ENCODE assay signal across 8 mouse cellular contexts in genomic region chr14:29722386-29723221, GRCm38 (mm10). TPM values are rescaled to one million over a fixed set of nuclear protein-coding genes. Genes with fewer than 3 reads are reported as not detected.
DNase-seq lines count a peak whose midpoint lies in the region; ATAC-seq and TF ChIP-seq lines count a peak whose summit lies in the region.

No protein-coding gene starts in this region.

- peaks cover 35% of the 10 kb centered on the region for H3K27me3 ChIP-seq in embryonic facial prominence, embryonic 11.5 days (ENCODE audit: control insufficient read depth, insufficient read depth, low read length)
- H3K27me3 ChIP-seq in hindbrain, embryonic 10.5 days (ENCODE audit: insufficient read depth, poor library complexity, severe bottlenecking): peaks cover 96% of the 10 kb centered on the region
- H3K27me3 ChIP-seq in limb, embryonic 12.5 days: peaks cover 87% of the 10 kb centered on the region
- H3K27me3 ChIP-seq in neural tube, embryonic 15.5 days (replicated peaks): peaks cover 28% of the 10 kb centered on the region

- peak; percentile 67 for ATAC-seq in embryonic facial prominence, embryonic 11.5 days (replicated peaks; ENCODE audit: insufficient number of reproducible peaks, low FRiP score, low TSS enrichment, low read depth)
- ATAC-seq in limb, embryonic 12.5 days (ENCODE audit: insufficient number of reproducible peaks, insufficient read depth, low FRiP score, low TSS enrichment, low read depth): peak; percentile 66
- ATAC-seq in neural tube, embryonic 15.5 days (ENCODE audit: low FRiP score): peak; percentile 58

- peak overlapping the region; percentile 74 for H3K9ac ChIP-seq in embryonic facial prominence, embryonic 11.5 days (replicated peaks; ENCODE audit: low read length)
- H3K9ac ChIP-seq in limb, embryonic 12.5 days (replicated peaks): peak overlapping the region; percentile 72
- H3K9ac ChIP-seq in neural tube, embryonic 15.5 days (replicated peaks): peak overlapping the region; percentile 61

- H3K9me3 ChIP-seq in embryonic facial prominence, embryonic 11.5 days (replicated peaks; ENCODE audit: control insufficient read depth, low read length): no peaks in the 10 kb centered on the region
- no peaks in the 10 kb centered on the region for H3K9me3 ChIP-seq in hindbrain, embryonic 10.5 days
- no peaks in the 10 kb centered on the region for H3K9me3 ChIP-seq in limb, embryonic 12.5 days
- H3K9me3 ChIP-seq in neural tube, embryonic 15.5 days (replicated peaks): no peaks in the 10 kb centered on the region

- peak overlapping the region; percentile 99 for H3K4me2 ChIP-seq in embryonic facial prominence, embryonic 11.5 days (ENCODE audit: low read depth, low read length)
- H3K4me2 ChIP-seq in limb, embryonic 12.5 days: peak overlapping the region; percentile 98
- peak overlapping the region; percentile 91 for H3K4me2 ChIP-seq in neural tube, embryonic 15.5 days

- no peak for TF ChIP-seq CTCF in gastrocnemius, adult 2 months (IDR thresholded peaks at IDR 0.05)

- H3K36me3 ChIP-seq in embryonic facial prominence, embryonic 11.5 days (replicated peaks; ENCODE audit: control insufficient read depth, insufficient read depth, low read depth, low read length): no peaks in the 10 kb centered on the region
- H3K36me3 ChIP-seq in hindbrain, embryonic 10.5 days: no peaks in the 10 kb centered on the region
- no peaks in the 10 kb centered on the region for H3K36me3 ChIP-seq in limb, embryonic 12.5 days
- no peaks in the 10 kb centered on the region for H3K36me3 ChIP-seq in neural tube, embryonic 15.5 days

- H3K27ac ChIP-seq in gastrocnemius, adult 2 months: no peak overlapping the region
- peak overlapping the region; percentile 28; the same call in 1 of the 2 replicates for H3K27ac ChIP-seq in embryonic facial prominence, embryonic 11.5 days (replicated peaks; ENCODE audit: low read depth, low read length)
- H3K27ac ChIP-seq in hindbrain, embryonic 10.5 days: peak overlapping the region; percentile 91
- H3K27ac ChIP-seq in limb, embryonic 12.5 days: 0 out of 2 replicates have a peak overlapping the region, but pooled peaks have one; percentile 23
- peak overlapping the region; percentile 85 for H3K27ac ChIP-seq in neural tube, embryonic 15.5 days (replicated peaks)

- peak overlapping the region; percentile 75 for H3K4me3 ChIP-seq in gastrocnemius, adult 2 months
- H3K4me3 ChIP-seq in embryonic facial prominence, embryonic 11.5 days (ENCODE audit: low read depth, low read length): peak overlapping the region; percentile 67
- H3K4me3 ChIP-seq in hindbrain, embryonic 10.5 days: peak overlapping the region; percentile 73
- H3K4me3 ChIP-seq in limb, embryonic 12.5 days (replicated peaks): peak overlapping the region; percentile 66
- peak overlapping the region; percentile 58 for H3K4me3 ChIP-seq in neural tube, embryonic 15.5 days (replicated peaks)

- intact Hi-C loops in gastrocnemius, adult 2 months (cut with DNase I): no loop called here

- under 1% methylated on average over 76 of the region's 76 CpGs for WGBS in embryonic facial prominence, embryonic 11.5 days
- WGBS in hindbrain, embryonic 10.5 days: under 1% methylated on average over 76 of the region's 76 CpGs
- under 1% methylated on average over 75 of the region's 76 CpGs for WGBS in limb, embryonic 12.5 days
- WGBS in neural tube, embryonic 15.5 days: under 1% methylated on average over 76 of the region's 76 CpGs

- no peak for DNase-seq in gastrocnemius, adult 2 months
- no peak for DNase-seq in gastrocnemius, adult 8-10 months (ENCODE audit: low spot score in 2 of 2)
- peak; percentile 50 for DNase-seq in Muller cell, postnatal 12 days (ENCODE audit: inconsistent ontology term)
- peak; percentile 73 for DNase-seq in embryonic facial prominence, embryonic 11.5 days (ENCODE audit: low spot score)
- peak; percentile 52 for DNase-seq in hindbrain, embryonic 10.5 days (ENCODE audit: low spot score)
- DNase-seq in adipocyte (ENCODE audit: low spot score): no peak

- peaks cover 2% of the 10 kb centered on the region; the same call in 1 of the 2 replicates for H3K4me1 ChIP-seq in embryonic facial prominence, embryonic 11.5 days (ENCODE audit: control insufficient read depth, insufficient read depth, low read length)
- H3K4me1 ChIP-seq in hindbrain, embryonic 10.5 days (replicated peaks): peaks cover 34% of the 10 kb centered on the region
- H3K4me1 ChIP-seq in limb, embryonic 12.5 days (replicated peaks): peaks cover 22% of the 10 kb centered on the region
- peaks cover 29% of the 10 kb centered on the region for H3K4me1 ChIP-seq in neural tube, embryonic 15.5 days

RNA-seq across cellular contexts. Expression of gene Cacna2d3, which starts 0.9 kb away (rescaled TPM):
- 1 to 10 TPM in 1 of 2 experiments, under 1 TPM in 1; 0.56 to 1.4 TPM for total RNA-seq in gastrocnemius, adult 2 months (2021)
- 1 to 10 TPM in 2 of 4 experiments, under 1 TPM in 2; 0.97 to 1.5 (median 1.0) TPM for total RNA-seq in gastrocnemius, adult 8-10 months (2022)
- 4.0 and 5.3 TPM in 2 replicates for polyA plus RNA-seq in embryonic facial prominence, embryonic 11.5 days (2014; fragmentation: Nextera tagmentation; extraction: Ambion mirVana)
- polyA plus RNA-seq in hindbrain, embryonic 10.5 days (2016; fragmentation: Nextera tagmentation; extraction: Ambion mirVana): 5.1 and 12.6 TPM in 2 replicates
- 2.8 and 3.3 TPM in 2 replicates for polyA plus RNA-seq in limb, embryonic 12.5 days (2016; fragmentation: Nextera tagmentation; extraction: Ambion mirVana)
- 41.1 and 57.1 TPM in 2 replicates for polyA plus RNA-seq in neural tube, embryonic 15.5 days (2015; fragmentation: Nextera tagmentation; extraction: Ambion mirVana)

Comparison
In these comparisons a context has a peak if more than half of its experiments do, and no peak if none do; other contexts are left out.
1. DNase-seq: peak in Muller cell, postnatal 12 days (single experiment), embryonic facial prominence, embryonic 11.5 days (single experiment) and hindbrain, embryonic 10.5 days (single experiment); none in gastrocnemius, adult 2 months (single experiment), gastrocnemius, adult 8-10 months (0 of 2) and adipocyte (single experiment).
2. Peak in every context shown above with its lines, with median percentiles within 50 percentile points of each other: H3K4me3 ChIP-seq, ATAC-seq, H3K4me2 ChIP-seq and H3K9ac ChIP-seq.